1 mouse cellular context compared by ENCODE assay signal in the genomic region with DNA sequence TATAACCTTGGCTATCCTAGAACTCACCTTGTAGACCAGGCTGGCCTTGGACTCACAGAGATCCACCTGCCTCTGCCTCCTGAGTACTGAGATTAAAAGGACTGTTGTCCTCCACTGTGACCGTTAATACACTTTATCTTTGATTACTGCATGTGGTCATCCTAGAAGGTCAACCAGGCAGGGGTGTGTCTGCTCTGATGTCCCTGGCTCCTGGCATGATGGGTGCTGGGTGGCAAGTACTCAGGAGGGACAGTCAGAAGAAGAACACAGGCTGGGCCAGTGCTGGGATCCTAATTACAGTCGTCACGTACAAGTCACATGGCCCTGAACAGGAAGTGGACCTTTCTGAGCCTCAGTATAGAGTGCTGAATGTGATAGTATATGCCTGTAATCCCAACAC.
TF ChIP-seq lines count a peak whose summit lies in the region.

No protein-coding gene starts in this region.

TF ChIP-seq in CH12.LX, 34 proteins besides CTCF, POLR2A, EP300 and RAD21:
- TF ChIP-seq ZNF384 (IDR thresholded peaks at IDR 0.05; ENCODE audit: low read depth, low read length) (no peak), SIN3A (IDR thresholded peaks at IDR 0.05; ENCODE audit: low read length) (no peak), JUND (conservative IDR thresholded peaks at IDR 0.05; ENCODE audit: low read depth, low read length) (no peak), ETS1 (conservative IDR thresholded peaks at IDR 0.05; ENCODE audit: low read depth, low read length) (no peak), TBP (conservative IDR thresholded peaks at IDR 0.05; ENCODE audit: low read depth, low read length) (no peak), USF2 (conservative IDR thresholded peaks at IDR 0.05; ENCODE audit: low read depth, low read length) (no peak), MYC (IDR thresholded peaks at IDR 0.05; ENCODE audit: low read depth, low read length) (no peak), HCFC1 (IDR thresholded peaks at IDR 0.05; ENCODE audit: low read depth, low read length) (no peak), RCOR1 (conservative IDR thresholded peaks at IDR 0.05; ENCODE audit: low read depth, low read length) (no peak), E2F4 (IDR thresholded peaks at IDR 0.05; ENCODE audit: insufficient replicate concordance, low read depth, low read length) (no peak), IRF4 (IDR thresholded peaks at IDR 0.05; ENCODE audit: low read depth, low read length) (no peak), CHD1 (IDR thresholded peaks at IDR 0.05; ENCODE audit: low read depth, low read length) (no peak)
